Mouse (Mus musculus) left cerebral cortex, adult 18-20 months (tissue): ENCODE data around the gene Carmil1. TPM values are rescaled to one million over a fixed set of nuclear protein-coding genes. Genes with fewer than 3 reads are reported as not detected.

Source experiments
- DNase-seq, 2 experiments: peaks; one replicate each; pipeline ENCODE4 v3.0.0; 2021 to 2022; ENCODE audit warnings: low spot score in 2 of 2, mixed read lengths in 1 of 2
- long read RNA-seq, 2 experiments: library from polyadenylated mRNA; stranded (forward); transcript quantifications; one replicate each; pipeline ENCODE4 v2.0.0; 2021
- total RNA-seq, 2 experiments: library from RNA; stranded (reverse); gene quantifications; 2 replicates each; pipeline ENCODE4 v1.2.3; 2021

Gene Carmil1
- total RNA-seq = 10 to 100 TPM; 29.1 to 29.2 TPM
- long read RNA-seq, experiment 1, partial matches to known transcripts = 4 of 11 reads
- long read RNA-seq, experiment 1, other reads (novel, unspliced or antisense) = 7 of 11 reads
- long read RNA-seq, experiment 2, partial matches to known transcripts = 3 of 7 reads
- long read RNA-seq, experiment 2, other reads (novel, unspliced or antisense) = 4 of 7 reads

DNA sequence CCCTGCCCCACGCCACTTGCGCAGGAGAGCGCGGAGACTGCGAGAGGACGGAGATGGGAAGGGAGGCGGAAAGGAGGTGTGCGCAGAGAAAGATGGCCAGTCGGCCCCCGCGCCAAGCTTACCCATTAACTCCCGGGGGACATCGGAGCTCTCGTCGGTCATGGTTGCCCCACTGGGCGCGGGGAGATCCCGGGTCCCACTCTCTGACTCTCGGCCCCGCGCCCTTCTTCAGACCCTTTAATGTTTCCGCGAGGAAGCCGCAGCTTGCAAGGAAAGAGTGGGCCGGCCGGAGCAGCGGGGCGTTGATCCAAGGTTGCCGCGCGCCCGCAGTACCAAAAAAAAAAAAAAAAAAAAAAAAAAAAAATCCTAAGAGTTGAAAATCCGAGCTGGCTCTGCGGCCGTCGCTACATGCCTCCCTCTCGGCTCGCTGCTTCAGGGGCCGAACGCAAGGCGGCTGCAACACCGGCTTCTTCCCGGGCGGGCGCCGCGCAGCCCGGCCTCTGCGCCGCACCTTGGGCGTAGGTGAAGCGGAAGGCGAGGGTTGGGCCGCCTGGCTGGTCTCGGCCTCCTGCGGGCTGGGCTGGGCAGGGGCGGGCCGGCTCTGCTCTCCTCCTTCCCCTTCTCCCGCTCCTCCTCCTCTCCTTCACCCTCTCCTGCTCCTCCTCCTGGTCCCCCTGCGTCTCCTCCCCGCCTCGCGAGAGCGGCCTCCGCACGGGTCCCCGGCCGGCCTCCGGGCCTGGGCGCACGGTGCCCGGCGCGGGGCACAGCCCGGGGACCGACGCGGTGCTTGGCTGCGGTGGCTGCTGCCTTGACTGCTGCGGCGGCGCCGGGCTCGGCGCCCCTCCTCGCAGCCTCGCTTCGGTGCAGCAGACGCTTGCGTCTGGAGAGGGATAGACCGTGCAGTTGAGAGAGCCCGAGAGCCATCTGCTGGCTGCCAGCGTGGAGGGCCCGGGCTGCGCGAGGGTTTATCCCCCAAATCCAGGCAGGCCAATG lies at the start of gene Carmil1:
Gene Carmil1, minus strand, starts transcription at position 357 of the 993 bp plus-strand sequence.
- peak; percentile 75 to 89 for DNase-seq

DNA sequence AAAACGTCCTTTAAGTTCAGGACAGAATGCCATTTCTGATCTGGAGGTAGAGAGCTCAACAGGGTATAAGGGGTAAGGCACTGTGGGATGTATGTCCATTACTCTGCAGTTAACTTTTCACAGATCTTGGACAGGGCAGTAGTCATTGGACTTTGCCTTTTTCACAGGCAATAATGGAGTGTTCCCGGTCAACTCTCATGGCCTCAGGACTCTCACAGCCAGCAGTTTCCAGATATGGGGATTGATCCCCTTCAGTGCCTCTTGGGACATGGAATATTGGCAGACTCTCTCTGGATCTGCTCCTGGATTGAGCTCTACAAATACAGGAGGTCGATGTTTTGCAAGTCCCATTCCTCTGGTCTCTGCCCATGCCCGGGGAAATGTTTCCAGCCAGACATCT lies 49.5 kb upstream of the Carmil1 start:
- DNase-seq = no peak

DNA sequence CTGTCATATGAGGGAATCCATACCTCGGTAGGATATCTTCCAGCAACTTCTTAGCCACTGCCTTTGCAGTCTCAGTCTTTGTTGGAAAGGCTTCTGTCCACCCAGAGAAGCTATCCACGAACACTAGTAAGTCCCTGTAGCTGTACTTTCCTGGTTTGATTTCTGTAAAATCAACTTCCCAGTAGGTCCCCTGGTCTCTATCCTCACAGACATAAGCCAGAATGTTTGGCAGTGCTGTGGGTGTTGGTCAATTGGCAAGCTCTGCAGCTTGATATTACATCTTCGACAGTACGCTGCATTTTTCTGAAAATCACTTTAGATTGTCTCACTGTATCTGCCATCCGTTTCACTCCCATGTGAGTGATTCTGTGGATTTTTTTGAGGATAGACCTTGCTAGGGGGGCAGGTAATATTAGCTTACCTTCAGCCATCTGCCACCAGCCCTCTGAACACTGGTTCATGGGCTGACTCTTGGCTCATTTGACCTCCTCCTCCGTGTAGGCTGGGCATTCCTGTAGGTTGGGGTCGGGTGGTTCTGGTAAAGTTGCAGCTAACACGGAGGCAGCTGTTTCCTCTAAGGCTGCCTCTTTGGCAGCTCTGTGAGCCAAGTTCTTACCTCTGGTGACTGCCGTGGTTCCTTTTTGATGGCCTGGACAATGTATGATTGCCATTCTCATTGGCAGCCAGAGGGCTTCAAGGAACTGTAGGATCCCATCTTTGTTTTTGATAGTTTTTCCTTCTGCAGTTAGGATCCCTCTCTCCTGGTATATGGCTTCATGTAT lies 47.6 kb upstream of the Carmil1 start:
- DNase-seq = no peak

DNA sequence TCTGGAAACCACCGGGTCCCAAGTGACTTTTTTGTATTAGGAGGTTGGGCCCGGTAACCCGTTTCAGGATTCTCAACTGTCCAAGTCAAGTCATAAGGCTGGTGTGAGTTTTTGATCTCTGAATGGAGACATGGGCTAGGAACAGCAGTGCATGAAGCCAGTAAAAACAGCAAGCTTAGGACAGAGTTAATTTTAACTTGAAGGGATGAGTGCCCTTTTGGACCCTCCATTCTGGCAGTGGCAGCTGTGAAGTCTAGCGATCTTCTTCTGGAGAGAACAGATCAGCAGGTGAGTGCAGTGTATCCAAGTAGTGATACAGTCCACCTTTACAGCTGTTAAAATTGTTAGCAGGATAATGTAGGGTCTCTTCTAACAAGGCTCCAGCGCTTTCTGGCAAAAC lies 46.6 kb upstream of the Carmil1 start, which contains the start of gene Cmah:
Gene Cmah, plus strand, starts transcription at position 204 of the 400 bp plus-strand sequence.
- DNase-seq = no peak

DNA sequence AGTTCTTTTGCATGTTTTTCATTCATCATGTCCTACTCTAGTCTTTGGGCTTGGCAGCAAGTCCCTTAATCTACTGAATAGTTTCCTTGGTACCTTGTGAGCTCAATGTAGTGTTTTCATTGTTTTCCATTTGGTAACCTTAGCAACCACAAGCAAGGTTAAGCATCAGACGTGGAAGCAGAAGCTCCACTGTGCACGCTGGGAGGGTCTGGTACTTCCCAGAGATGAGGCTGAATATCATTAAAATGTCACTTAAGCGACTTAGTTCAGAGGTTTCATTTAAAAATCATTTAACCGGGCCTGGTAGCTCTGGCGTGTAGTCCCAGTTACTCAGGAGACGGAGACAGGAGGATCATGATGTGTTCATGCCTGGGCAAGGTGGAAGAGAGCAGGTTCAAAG lies 40.7 kb upstream of the Carmil1 start:
- no peak for DNase-seq

DNA sequence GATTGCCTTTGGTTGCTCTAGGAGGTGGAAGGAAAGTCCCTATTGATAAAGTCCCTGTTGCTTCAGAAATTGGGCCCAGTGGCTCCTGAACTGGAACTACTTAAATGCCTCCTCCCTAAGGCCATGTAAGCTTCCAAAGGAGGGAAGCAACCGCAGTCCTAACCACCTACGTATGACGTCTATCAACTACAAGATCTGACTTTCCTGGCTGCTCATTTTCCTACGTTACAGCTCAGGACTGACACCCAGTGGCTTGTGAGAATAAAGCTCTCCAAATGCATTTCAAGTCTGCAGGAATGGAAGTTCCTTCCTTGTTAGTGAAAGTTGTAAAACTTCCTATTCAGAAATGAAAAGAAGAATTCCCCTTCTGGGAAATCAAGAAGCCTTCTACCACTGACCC lies 38.0 kb upstream of the Carmil1 start:
- DNase-seq = peak; percentile 26 to 41

DNA sequence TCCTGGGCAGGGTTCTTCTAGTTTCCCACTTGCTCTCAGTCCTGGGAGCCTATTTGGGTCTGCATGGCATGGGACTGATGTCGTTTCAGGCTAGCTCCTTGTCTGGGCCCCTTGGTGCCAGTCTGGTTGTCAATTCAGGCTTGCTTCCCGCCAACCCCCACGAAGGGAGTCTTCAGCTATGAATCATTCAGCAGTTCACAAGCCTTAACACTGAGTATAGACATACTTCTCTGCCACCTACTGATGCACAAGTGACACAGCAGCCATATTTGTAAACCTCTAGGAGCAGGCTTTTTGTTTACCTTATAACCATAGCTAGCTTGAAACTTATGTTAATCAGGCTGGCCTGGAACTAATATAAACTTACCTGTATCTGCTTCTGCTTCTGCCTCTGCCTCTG lies 36.0 kb upstream of the Carmil1 start:
- no peak for DNase-seq

DNA sequence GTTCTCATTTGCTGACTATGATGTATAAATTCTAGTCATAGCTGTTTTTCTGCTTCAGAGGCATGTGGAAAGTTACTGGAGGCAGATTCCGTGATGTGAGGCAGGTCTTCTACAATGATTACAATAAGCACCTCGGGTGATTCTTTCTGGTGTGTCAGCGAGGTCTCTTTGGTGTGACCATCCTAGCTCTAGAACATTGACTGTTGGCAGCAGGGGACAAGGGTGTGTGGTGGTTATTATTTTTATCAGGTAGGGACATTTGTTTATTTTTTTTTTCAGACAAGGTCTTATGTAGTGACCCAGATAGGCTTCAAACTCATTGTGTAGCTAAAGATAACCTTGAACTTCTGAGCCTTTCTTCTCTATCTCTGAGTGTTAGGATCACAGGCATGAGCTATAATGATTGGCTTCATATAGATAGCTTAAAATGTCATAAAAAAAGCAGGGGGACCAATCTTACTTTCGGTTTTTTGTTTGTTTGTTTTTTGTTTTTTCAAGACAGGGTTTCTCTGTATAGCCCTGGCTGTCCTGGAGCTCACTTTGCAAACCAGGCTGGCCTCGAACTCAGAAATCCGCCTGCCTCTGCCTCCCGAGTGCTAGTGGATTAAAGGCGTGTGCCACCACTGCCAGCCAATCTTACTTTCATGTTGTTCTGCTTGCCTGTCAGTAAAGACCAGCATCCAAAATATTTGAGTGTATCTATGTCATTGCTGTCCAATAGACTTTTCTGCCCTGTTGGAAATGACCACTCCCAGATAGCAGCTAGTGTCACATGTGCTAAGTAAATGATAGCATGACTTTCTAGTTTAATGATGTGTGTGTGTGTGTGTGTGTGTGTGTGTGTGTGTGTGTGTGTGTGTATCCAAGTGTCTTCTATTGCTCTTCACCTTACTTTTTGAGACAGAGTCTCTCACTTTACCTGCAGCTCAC lies 30.7 kb upstream of the Carmil1 start:
- DNase-seq = no peak

DNA sequence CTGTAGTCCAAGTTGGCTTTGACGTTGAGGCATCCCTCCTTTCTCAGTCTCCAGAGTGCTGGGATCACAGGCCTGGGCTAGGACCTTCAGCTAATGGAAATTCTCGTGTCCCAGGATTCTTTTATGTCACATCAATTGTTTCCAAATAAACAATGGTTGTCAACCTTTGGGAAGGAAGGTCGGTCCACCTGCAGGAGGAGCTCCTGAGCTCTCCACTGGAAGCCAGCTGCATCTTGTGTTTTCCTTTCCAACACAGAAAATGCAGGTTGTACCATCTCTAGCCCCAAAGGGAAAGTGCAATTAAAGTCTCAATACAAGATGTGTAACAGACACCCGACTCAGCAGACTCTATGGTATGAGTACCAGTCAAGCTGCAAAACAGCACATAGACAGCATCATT lies 25.7 kb upstream of the Carmil1 start:
- no peak for DNase-seq

DNA sequence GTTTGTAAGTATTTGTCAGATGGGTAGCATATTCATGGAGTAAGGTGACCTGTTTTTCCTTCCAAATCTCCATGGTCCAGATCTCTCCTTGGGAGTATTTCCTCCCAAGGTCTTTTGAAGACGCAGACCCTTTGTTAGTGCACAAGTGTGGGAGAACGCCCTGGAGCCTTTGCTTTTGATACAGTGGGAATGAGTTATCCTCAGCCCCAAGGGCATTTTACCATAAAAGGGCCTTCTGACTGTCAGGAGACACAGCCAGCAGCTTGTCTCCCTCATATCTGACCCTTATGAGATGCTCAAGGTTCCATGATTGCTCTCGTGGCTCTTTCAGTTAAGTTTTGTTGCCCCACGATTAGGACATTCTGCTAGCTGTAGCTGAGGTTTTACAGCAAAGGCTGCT lies 24.9 kb upstream of the Carmil1 start:
- no peak for DNase-seq

DNA sequence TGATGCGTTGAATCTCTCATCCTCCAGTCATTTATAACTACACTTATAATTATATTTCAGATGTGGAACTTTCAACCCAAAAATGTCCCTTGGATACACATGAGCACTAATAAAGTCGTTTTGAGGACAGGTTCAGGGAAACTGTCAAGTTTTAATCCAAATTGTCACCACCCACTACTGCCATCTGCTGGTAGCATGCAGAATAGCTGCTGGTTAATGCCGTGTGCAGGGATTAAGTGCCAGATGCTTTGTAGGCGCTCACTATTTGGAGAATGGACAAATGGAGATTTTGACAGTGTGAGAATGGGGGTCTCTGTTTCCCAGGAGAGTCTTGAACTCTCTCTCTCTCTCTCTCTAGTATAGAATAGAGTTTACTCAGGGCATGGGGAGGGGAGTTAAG lies 16.7 kb upstream of the Carmil1 start:
- DNase-seq = peak; percentile 31 to 56

DNA sequence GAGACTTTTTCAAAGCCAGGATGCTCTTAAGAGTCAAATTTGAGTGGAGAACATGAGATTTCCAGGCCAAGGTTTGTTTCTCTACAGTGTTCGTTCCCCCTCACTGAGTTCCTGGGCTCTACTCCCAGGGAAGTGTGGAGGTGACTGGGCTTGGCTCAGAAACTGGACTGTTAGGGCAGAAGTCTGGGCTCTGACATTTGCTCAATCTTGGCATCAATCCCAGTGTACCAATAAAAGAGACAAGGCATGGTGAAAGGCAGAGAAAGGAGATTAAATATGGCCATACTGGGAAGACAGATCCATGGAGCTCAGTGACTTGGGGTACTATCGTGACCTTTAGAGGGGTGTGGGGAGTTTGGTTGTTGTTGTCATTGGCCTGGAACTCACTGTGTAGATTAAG lies 6.8 kb upstream of the Carmil1 start:
- no peak for DNase-seq

DNA sequence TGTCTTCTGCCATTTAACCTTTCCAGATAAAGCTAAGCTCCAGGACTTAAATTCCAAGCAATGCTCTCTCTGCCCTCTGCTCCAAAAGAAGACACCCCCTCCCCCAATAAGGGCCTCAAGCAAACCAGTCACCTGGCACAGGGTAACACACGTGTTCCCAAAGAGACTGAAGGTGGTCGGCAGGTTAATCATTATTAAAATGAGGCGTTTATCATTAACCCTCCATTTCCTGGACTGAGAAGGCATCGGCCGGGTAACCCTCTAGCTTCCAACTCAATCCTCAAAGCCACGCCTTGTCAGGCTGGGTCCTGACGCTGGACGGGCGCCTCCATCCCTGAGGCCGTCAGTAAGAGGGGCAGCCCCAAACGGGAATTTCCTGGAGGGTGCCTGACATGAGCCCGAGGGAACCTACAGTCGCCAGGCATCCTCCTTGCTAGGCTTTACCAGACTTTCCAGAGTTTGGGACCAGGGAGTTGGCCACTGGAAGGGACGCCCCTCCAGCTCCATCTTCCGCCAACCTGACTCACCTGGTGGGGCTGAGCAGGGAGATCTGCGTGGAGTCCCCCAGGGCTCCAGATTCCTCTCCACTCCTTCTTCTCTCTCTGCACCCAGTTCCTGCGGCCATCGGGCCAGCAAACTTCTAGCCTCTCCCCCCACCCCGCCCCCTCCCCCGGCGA lies 695 bp downstream of the Carmil1 start:
- no peak for DNase-seq

DNA sequence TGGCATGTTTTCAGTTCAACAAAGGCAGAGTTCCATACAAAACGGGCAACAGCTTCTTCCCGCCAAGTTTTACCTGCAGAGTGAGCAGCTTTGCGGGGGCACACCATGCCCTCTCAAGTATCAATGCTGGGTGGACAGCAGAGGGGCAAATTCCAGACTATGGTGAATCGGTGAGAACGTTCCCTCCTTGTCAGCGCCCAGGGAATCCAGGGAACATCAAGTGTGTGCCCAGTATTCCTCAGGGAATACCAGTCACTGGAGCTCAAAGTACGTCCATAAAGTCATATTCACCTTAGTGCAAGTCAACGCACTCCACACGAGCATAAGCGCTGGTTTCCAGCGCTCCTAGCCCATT lies 1.2 kb downstream of the Carmil1 start:
- DNase-seq = no peak

DNA sequence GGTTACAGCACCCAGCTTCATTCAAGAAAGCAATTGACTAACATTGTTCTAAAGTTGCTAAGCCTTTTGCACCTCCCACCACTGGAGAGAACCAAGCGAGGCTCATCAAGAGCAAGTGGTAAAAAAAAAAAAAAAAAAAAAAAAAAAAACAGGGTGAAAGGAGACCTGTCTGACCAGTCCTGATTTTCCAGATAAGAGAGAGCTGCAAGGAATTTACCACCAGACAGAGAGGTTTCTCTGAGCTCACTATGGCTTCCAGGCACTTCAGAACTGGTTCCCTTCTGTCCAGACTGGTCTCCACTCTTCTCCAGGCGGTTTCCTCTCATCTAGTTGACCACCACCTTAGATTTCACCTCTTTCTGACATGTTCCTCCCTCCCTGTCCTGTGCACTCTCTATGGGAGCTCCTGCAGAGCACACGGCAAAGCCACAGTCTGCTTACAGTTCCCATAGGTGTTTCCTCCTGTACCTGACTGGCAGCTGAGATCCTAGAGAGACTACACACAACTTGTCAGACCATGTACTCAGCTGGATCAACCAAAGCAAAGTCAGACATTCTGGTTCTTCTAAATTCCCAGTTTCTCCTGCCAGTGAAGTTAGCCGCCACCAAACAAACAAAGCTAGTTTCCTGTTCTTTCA lies 7.7 kb downstream of the Carmil1 start:
- DNase-seq = no peak

DNA sequence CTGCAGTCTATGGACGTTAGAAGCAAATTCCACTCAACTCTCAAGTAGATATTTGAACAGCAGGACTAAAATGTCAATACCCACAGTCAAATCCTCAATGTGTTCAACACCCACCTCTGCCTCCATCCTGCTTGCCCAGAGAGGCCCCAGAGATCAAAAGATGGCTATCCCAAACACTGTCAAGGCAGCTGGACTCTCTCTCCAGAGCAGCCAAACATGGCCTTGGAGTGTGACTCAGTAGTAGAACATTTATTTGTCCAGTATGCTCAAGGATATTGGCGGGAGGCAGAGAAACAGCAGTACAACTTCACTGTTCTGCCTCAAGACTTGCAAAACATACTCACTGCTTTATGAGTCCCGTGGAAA lies 11.5 kb downstream of the Carmil1 start:
- no peak for DNase-seq

DNA sequence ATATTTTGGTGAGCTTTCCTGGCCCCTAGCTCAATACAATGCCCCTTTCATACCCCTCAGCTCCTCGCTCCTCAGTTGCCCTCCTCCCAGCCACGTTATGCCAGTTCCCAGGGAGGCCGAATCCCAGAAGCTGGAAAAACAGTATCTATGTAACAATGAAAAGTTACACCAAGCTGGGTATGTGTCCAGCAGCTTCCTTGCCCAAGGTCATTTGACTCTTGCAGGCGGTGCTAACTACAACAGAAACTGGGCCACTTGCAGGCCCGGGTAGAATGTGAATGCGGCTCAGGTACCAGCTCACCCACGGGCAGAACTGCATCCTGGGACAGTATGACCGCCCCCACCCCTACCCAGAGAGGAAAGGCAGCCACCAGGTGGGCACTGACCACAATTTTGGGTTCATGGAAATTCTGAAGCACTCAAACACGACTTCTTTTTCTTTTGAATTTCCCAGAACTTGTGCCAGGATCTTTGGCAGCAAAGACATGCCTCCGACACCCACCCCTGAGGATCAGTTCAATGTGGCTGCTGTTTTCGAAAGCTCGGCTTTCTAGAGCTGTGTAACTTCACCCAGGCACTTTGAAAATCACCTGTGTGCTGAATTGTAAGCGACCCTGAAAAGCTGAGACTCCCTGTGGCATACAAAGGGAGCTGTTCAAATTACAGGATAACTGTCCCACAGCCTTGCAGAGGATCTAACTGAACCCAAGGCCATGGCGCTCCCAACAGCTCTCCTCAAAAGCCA lies 12.1 kb downstream of the Carmil1 start:
- no peak for DNase-seq

DNA sequence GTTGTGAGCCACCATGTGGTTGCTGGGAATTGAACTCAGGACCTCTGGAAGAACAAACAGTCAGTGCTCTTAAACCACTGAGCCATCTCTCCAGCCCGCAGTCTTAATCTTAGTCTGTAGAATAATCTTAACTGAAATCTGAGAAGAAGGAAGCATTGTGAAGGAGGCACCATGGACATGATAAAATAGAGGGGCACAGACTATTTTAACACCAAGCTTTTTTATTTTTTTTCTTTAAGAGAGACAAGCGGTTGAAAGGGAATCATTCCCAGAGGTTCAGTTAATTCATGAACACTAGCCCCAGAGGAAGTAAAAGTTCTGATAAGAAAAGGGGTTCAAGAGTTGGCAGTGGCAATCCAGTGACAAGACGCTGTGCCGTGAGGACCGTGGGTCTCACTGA lies 15.8 kb downstream of the Carmil1 start:
- DNase-seq = no peak

DNA sequence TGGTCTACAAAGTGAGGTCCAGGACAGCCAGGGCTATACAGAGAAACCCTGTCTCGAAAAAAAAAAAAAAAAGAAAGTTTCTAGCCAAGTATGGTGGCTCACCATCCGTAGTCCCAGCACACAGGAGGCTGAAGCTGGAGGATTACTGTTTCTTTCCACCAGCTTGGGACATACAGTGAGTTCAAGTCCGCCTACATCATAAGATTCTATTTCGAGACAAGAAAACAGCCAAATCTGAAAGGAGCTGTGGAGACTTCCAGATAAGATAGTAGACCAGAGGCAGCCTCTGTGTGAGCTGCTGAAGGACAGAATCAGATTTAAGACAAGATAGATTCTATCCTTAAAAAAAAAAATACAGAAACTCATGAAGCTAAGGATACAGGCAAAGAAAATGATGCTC lies 17.0 kb downstream of the Carmil1 start:
- no peak for DNase-seq
